Mouse (Mus musculus): ENCODE results near the gene Samd8. TPM values are rescaled to one million over a fixed set of nuclear protein-coding genes. Genes with fewer than 3 reads are reported as not detected.

Gene Samd8
- polyA plus RNA-seq, 1 experiment from 2014 or later = 22.7 TPM

GRCm38 (mm10) chr14:21806203-21806602 lies 55.9 kb downstream of the Samd8 start:
- no peak overlapping the region for H3K4me2 ChIP-seq (replicated peaks)
- H3K27me3 ChIP-seq (ENCODE audit: control insufficient read depth, insufficient read depth, low read length) = no peaks in the 10 kb centered on the region
- WGBS = 82% methylated on average over 2 of the region's 2 CpGs
- no peaks in the 10 kb centered on the region for H3K36me3 ChIP-seq (replicated peaks; ENCODE audit: control insufficient read depth, insufficient read depth)
- no peaks in the 10 kb centered on the region for H3K9me3 ChIP-seq (ENCODE audit: control insufficient read depth, low read length)
- DNase-seq (ENCODE audit: low spot score) (no peak), ATAC-seq (ENCODE audit: low FRiP score) (no peak)
- H3K4me3 ChIP-seq (replicated peaks; ENCODE audit: low read length) = no peak overlapping the region
- no peak overlapping the region for H3K9ac ChIP-seq
- H3K4me1 ChIP-seq (replicated peaks; ENCODE audit: control insufficient read depth, insufficient read depth, low read length) = no peaks in the 10 kb centered on the region
- H3K27ac ChIP-seq = no peak overlapping the region

DNA sequence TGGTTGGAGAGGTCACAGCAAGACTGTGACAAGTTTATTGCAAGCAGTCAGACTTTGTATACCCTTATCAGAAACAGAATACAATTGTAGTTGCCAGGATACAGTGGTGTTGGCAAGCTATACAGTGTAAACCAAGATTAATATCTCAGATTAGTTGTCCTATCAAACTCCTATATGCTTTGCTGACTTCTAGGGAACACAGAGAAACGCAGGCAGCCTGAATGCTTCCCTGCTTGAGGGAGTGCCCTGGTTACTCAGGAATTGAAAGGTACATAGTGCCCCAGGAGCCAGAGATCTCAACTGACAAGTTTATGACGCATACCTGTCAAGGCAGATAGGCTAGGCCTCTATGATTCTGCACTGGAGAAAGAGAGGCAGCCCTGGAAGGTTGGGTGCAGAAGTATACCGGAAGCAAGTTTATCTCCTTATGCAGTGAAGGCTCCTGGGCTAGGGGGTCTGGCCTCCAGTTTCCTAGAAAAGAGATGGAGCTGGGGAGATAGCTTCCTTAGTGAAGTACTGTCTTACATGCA lies 56.4 kb downstream of the Samd8 start:
- H3K9ac ChIP-seq = no peak overlapping the region
- H3K4me3 ChIP-seq (replicated peaks; ENCODE audit: low read length) = no peak overlapping the region
- H3K27me3 ChIP-seq (ENCODE audit: control insufficient read depth, insufficient read depth, low read length) = no peaks in the 10 kb centered on the region
- no peaks in the 10 kb centered on the region for H3K36me3 ChIP-seq (replicated peaks; ENCODE audit: control insufficient read depth, insufficient read depth)
- no peak overlapping the region for H3K4me2 ChIP-seq (replicated peaks)
- H3K4me1 ChIP-seq (replicated peaks; ENCODE audit: control insufficient read depth, insufficient read depth, low read length) = no peaks in the 10 kb centered on the region
- no peak for DNase-seq (ENCODE audit: low spot score)
- WGBS = 91% methylated on average over 3 of the region's 3 CpGs
- no peaks in the 10 kb centered on the region for H3K9me3 ChIP-seq (ENCODE audit: control insufficient read depth, low read length)
- no peak for ATAC-seq (ENCODE audit: low FRiP score)
- no peak overlapping the region for H3K27ac ChIP-seq

- Histone ChIP-seq H3K4me1 (replicated peaks; ENCODE audit: control insufficient read depth, insufficient read depth, low read length) (no peaks in the 10 kb centered on the region), H3K36me3 (replicated peaks; ENCODE audit: control insufficient read depth, insufficient read depth) (no peaks in the 10 kb centered on the region), H3K27ac (no peak overlapping the region), H3K4me2 (replicated peaks) (no peak overlapping the region), H3K9ac (no peak overlapping the region), H3K4me3 (replicated peaks; ENCODE audit: low read length) (no peak overlapping the region), H3K27me3 (ENCODE audit: control insufficient read depth, insufficient read depth, low read length) (no peaks in the 10 kb centered on the region), H3K9me3 (ENCODE audit: control insufficient read depth, low read length) (no peaks in the 10 kb centered on the region)
- ATAC-seq (ENCODE audit: low FRiP score) = no peak
- WGBS = 91% methylated on average over 8 of the region's 8 CpGs
- DNase-seq (ENCODE audit: low spot score) = no peak
Measured at GRCm38 (mm10) chr14:21808208-21808922, 58.0 kb downstream of the Samd8 start.

GRCm38 (mm10) chr14:21809418-21809817 lies 59.1 kb downstream of the Samd8 start:
- no peaks in the 10 kb centered on the region for H3K36me3 ChIP-seq (replicated peaks; ENCODE audit: control insufficient read depth, insufficient read depth)

DNA sequence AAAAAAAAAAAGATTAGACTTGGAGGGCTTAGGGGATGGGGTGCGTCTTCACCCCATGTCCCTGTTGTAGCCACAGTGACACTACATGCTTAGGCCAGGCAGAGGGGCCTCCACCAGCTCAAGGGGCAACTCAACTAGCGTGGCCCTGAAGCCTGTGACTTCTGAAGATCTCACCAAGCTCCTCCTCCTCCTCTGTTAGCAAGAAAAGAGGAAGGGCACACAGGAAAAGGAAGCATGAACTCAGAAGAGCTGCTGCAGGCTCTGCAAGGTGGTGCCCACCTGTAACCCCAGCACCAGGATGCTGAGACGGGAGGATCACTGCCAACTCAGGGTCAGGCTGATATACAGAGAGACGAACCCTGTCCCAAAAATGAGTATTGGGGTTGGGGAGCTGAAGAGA lies 61.0 kb downstream of the Samd8 start:
- Histone ChIP-seq H3K4me3 (replicated peaks; ENCODE audit: low read length) (no peak overlapping the region), H3K36me3 (replicated peaks; ENCODE audit: control insufficient read depth, insufficient read depth) (no peaks in the 10 kb centered on the region), H3K4me2 (replicated peaks) (no peak overlapping the region), H3K4me1 (replicated peaks; ENCODE audit: control insufficient read depth, insufficient read depth, low read length) (no peaks in the 10 kb centered on the region), H3K9me3 (ENCODE audit: control insufficient read depth, low read length) (no peaks in the 10 kb centered on the region), H3K9ac (no peak overlapping the region), H3K27me3 (ENCODE audit: control insufficient read depth, insufficient read depth, low read length) (no peaks in the 10 kb centered on the region), H3K27ac (no peak overlapping the region)
- 89% methylated on average over 4 of the region's 4 CpGs for WGBS
- ATAC-seq (ENCODE audit: low FRiP score) = no peak
- DNase-seq (ENCODE audit: low spot score) = no peak

More at GRCm38 (mm10) chr14:21809418-21809817, 59.1 kb downstream of the Samd8 start:
- H3K4me1 ChIP-seq (replicated peaks; ENCODE audit: control insufficient read depth, insufficient read depth, low read length) = no peaks in the 10 kb centered on the region
- no peak overlapping the region for H3K27ac ChIP-seq
- no peaks in the 10 kb centered on the region for H3K27me3 ChIP-seq (ENCODE audit: control insufficient read depth, insufficient read depth, low read length)
- ATAC-seq (ENCODE audit: low FRiP score) (no peak), DNase-seq (ENCODE audit: low spot score) (no peak)
- H3K4me3 ChIP-seq (replicated peaks; ENCODE audit: low read length) = no peak overlapping the region
- H3K9me3 ChIP-seq (ENCODE audit: control insufficient read depth, low read length) = no peaks in the 10 kb centered on the region
- no peak overlapping the region for H3K9ac ChIP-seq
- 88% methylated on average over 2 of the region's 2 CpGs for WGBS
- H3K4me2 ChIP-seq (replicated peaks) = no peak overlapping the region

- Histone ChIP-seq H3K9me3 (ENCODE audit: control insufficient read depth, low read length) (no peaks in the 10 kb centered on the region), H3K27ac (no peak overlapping the region), H3K4me2 (replicated peaks) (no peak overlapping the region), H3K27me3 (ENCODE audit: control insufficient read depth, insufficient read depth, low read length) (no peaks in the 10 kb centered on the region), H3K4me3 (replicated peaks; ENCODE audit: low read length) (no peak overlapping the region), H3K9ac (no peak overlapping the region), H3K36me3 (replicated peaks; ENCODE audit: control insufficient read depth, insufficient read depth) (no peaks in the 10 kb centered on the region), H3K4me1 (replicated peaks; ENCODE audit: control insufficient read depth, insufficient read depth, low read length) (no peaks in the 10 kb centered on the region)
- ATAC-seq (ENCODE audit: low FRiP score) (no peak), DNase-seq (ENCODE audit: low spot score) (no peak)
- WGBS = 90% methylated on average over 10 of the region's 10 CpGs
Measured at GRCm38 (mm10) chr14:21811744-21812393, 61.5 kb downstream of the Samd8 start.

DNA sequence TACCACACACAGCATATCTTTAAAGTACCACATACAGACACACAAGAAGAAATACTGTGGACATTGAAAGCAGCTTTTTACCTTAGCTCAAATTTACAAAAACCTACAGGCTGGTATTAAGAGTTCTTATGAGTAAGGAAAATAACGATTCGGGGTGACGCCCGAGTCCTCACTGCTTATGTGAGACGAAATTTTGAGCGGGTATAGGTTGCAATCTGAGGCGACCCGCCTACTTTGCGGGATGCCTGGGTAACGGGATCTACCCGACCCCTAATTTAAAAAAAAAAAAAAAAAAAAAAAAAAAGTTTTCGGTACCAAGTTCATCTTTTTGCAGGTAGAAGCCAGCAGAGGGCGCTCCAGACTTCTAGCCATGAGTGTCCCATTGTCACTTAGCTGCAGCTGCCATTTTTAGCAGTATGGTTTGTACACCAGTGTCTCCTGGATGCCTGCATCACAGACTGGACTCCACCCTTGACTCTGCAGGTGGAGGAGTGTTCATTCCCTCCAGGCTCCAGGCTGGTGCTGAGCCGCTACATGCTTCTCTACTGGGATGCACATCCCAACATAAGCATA lies 62.3 kb downstream of the Samd8 start:
- WGBS = 24% methylated on average over 14 of the region's 14 CpGs
- Histone ChIP-seq H3K9ac (no peak overlapping the region), H3K4me1 (replicated peaks; ENCODE audit: control insufficient read depth, insufficient read depth, low read length) (no peaks in the 10 kb centered on the region), H3K4me2 (replicated peaks) (no peak overlapping the region), H3K9me3 (ENCODE audit: control insufficient read depth, low read length) (no peaks in the 10 kb centered on the region), H3K27me3 (ENCODE audit: control insufficient read depth, insufficient read depth, low read length) (no peaks in the 10 kb centered on the region), H3K27ac (no peak overlapping the region), H3K36me3 (replicated peaks; ENCODE audit: control insufficient read depth, insufficient read depth) (no peaks in the 10 kb centered on the region), H3K4me3 (replicated peaks; ENCODE audit: low read length) (no peak overlapping the region)
- ATAC-seq (ENCODE audit: low FRiP score) (no peak), DNase-seq (ENCODE audit: low spot score) (peak; percentile 55)

DNA sequence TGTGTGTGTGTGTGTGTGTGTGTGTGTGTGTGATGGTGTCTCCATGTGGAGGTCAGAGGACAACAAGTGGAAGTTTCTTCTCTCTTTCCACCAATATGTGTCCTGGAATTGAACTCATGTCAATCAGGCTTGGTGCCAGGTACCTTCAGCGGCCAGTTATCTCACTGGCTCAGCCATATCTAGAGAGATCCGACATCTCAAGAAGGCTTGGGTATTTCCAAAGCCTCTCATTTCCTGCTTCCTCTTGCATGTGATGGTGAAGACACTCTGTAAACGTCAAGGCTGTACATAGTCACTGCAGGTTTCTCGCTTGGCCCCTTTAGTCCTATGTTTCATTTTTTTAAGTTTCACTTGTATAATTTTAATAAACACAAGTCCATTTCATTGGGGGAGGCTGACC lies 62.9 kb downstream of the Samd8 start:
- H3K4me3 ChIP-seq (replicated peaks; ENCODE audit: low read length) = no peak overlapping the region
- no peaks in the 10 kb centered on the region for H3K4me1 ChIP-seq (replicated peaks; ENCODE audit: control insufficient read depth, insufficient read depth, low read length)
- H3K9ac ChIP-seq = no peak overlapping the region
- H3K36me3 ChIP-seq (replicated peaks; ENCODE audit: control insufficient read depth, insufficient read depth) = no peaks in the 10 kb centered on the region
- H3K4me2 ChIP-seq (replicated peaks) = no peak overlapping the region
- ATAC-seq (ENCODE audit: low FRiP score) (no peak), DNase-seq (ENCODE audit: low spot score) (no peak)
- H3K27ac ChIP-seq = no peak overlapping the region
- 86% methylated on average over 4 of the region's 4 CpGs for WGBS
- no peaks in the 10 kb centered on the region for H3K27me3 ChIP-seq (ENCODE audit: control insufficient read depth, insufficient read depth, low read length)
- no peaks in the 10 kb centered on the region for H3K9me3 ChIP-seq (ENCODE audit: control insufficient read depth, low read length)

GRCm38 (mm10) chr14:21813847-21814246 lies 63.5 kb downstream of the Samd8 start:
- no peak overlapping the region for H3K9ac ChIP-seq
- H3K4me2 ChIP-seq (replicated peaks) = no peak overlapping the region
- H3K27ac ChIP-seq = no peak overlapping the region
- no peak overlapping the region for H3K4me3 ChIP-seq (replicated peaks; ENCODE audit: low read length)
- no peaks in the 10 kb centered on the region for H3K4me1 ChIP-seq (replicated peaks; ENCODE audit: control insufficient read depth, insufficient read depth, low read length)
- DNase-seq (ENCODE audit: low spot score) = no peak
- no peak for ATAC-seq (ENCODE audit: low FRiP score)
- WGBS = 88% methylated on average over 3 of the region's 3 CpGs
- H3K36me3 ChIP-seq (replicated peaks; ENCODE audit: control insufficient read depth, insufficient read depth) = no peaks in the 10 kb centered on the region
- no peaks in the 10 kb centered on the region for H3K9me3 ChIP-seq (ENCODE audit: control insufficient read depth, low read length)
- no peaks in the 10 kb centered on the region for H3K27me3 ChIP-seq (ENCODE audit: control insufficient read depth, insufficient read depth, low read length)
